32 mouse cellular contexts compared by ENCODE assay signal in genomic region chr8:3687537-3687936, GRCm38 (mm10). TPM values are rescaled to one million over a fixed set of nuclear protein-coding genes. Genes with fewer than 3 reads are reported as not detected.
DNase-seq lines count a peak whose midpoint lies in the region; ATAC-seq and TF ChIP-seq lines count a peak whose summit lies in the region.
"Had no signal": no experiment of that assay in that cellular context is flagged by ENCODE, and none has a peak within 500 bp of the region (broad histone marks: within the 10 kb centered on the region; RNA-seq: fewer than 3 reads in every experiment).

No protein-coding gene starts in this region.

- DNase-seq in forebrain, embryonic 11.5 days (ENCODE audit: low spot score): peak; percentile 40
- DNase-seq in forebrain, embryonic 14.5 days (ENCODE audit: low spot score): no peak
- DNase-seq in liver, postnatal 0 days: no peak
- no peak for DNase-seq in hindbrain, embryonic 10.5 days (ENCODE audit: low spot score)
- DNase-seq in left cerebral cortex, adult 11 months (ENCODE audit: low spot score): no peak
- DNase-seq: adrenal gland, adult 8-10 months; cerebellum, adult 8-10 months; gastrocnemius, adult 2 months; lung, embryonic 14.5 days; lung, postnatal 36 days; thymus, adult 18-20 months; thymus, postnatal 36 days had no signal

- TF ChIP-seq EP300 in liver, postnatal 0 days (IDR thresholded peaks at IDR 0.05; ENCODE audit: low read depth): no peak

- no peak overlapping the region for H3K9ac ChIP-seq in forebrain, embryonic 11.5 days (ENCODE audit: low read length)
- no peak overlapping the region for H3K9ac ChIP-seq in forebrain, embryonic 14.5 days (ENCODE audit: low read length)
- no peak overlapping the region for H3K9ac ChIP-seq in liver, postnatal 0 days (replicated peaks)
- no peak overlapping the region for H3K9ac ChIP-seq in liver, embryonic 12.5 days
- H3K9ac ChIP-seq: lung, embryonic 14.5 days; neural tube, embryonic 15.5 days had no signal

- no peak overlapping the region for H3K4me2 ChIP-seq in forebrain, embryonic 11.5 days (ENCODE audit: low read depth, low read length, severe bottlenecking)
- no peak overlapping the region for H3K4me2 ChIP-seq in forebrain, embryonic 14.5 days (ENCODE audit: low read length)
- H3K4me2 ChIP-seq in liver, postnatal 0 days (ENCODE audit: low read depth, low read length): no peak overlapping the region
- no peak overlapping the region for H3K4me2 ChIP-seq in liver, embryonic 12.5 days
- H3K4me2 ChIP-seq: heart, embryonic 11.5 days; liver, embryonic 11.5 days; lung, embryonic 14.5 days; midbrain, embryonic 11.5 days; neural tube, embryonic 15.5 days had no signal

- 85% methylated on average over 6 of the region's 6 CpGs for WGBS in forebrain, embryonic 11.5 days
- 81% methylated on average over 6 of the region's 6 CpGs for WGBS in forebrain, embryonic 14.5 days
- WGBS in liver, postnatal 0 days (ENCODE audit: insufficient replicate concordance): 61% methylated on average over 6 of the region's 6 CpGs
- 51% methylated on average over 6 of the region's 6 CpGs for WGBS in liver, embryonic 12.5 days (ENCODE audit: insufficient replicate concordance)
- WGBS in hindbrain, embryonic 10.5 days: 83% methylated on average over 6 of the region's 6 CpGs

- peak; percentile 38 for TF ChIP-seq CTCF in liver, postnatal 0 days (IDR thresholded peaks at IDR 0.05; ENCODE audit: low read depth)

- no peaks in the 10 kb centered on the region for H3K9me3 ChIP-seq in forebrain, embryonic 11.5 days (ENCODE audit: control insufficient read depth, low read length)
- H3K9me3 ChIP-seq in forebrain, embryonic 14.5 days (replicated peaks; ENCODE audit: control insufficient read depth, low read length): no peaks in the 10 kb centered on the region
- H3K9me3 ChIP-seq in liver, postnatal 0 days (ENCODE audit: low read length): no peaks in the 10 kb centered on the region
- no peaks in the 10 kb centered on the region for H3K9me3 ChIP-seq in liver, embryonic 12.5 days (replicated peaks)
- H3K9me3 ChIP-seq in hindbrain, embryonic 10.5 days: no peaks in the 10 kb centered on the region; the same call in 1 of the 2 replicates
- H3K9me3 ChIP-seq: embryonic facial prominence, embryonic 10.5 days; G1E; neural tube, embryonic 15.5 days had no signal

- H3K27me3 ChIP-seq in forebrain, embryonic 11.5 days (ENCODE audit: control insufficient read depth, insufficient read depth, low read length): no peaks in the 10 kb centered on the region
- H3K27me3 ChIP-seq in forebrain, embryonic 14.5 days (replicated peaks; ENCODE audit: control insufficient read depth, insufficient read depth, low read length): no peaks in the 10 kb centered on the region
- no peaks in the 10 kb centered on the region for H3K27me3 ChIP-seq in liver, postnatal 0 days (ENCODE audit: insufficient read depth, low read length)
- 0 out of 2 replicates have a peak, but pooled peaks cover 12% of the 10 kb centered on the region for H3K27me3 ChIP-seq in liver, embryonic 12.5 days (replicated peaks)
- no peaks in the 10 kb centered on the region for H3K27me3 ChIP-seq in hindbrain, embryonic 10.5 days (ENCODE audit: insufficient read depth, poor library complexity, severe bottlenecking)
- H3K27me3 ChIP-seq: neural tube, embryonic 15.5 days had no signal

- H3K4me1 ChIP-seq in forebrain, embryonic 11.5 days (replicated peaks; ENCODE audit: control insufficient read depth, insufficient read depth, low read length): no peaks in the 10 kb centered on the region
- H3K4me1 ChIP-seq in forebrain, embryonic 14.5 days (ENCODE audit: control insufficient read depth, insufficient read depth, low read length): no peaks in the 10 kb centered on the region
- no peaks in the 10 kb centered on the region for H3K4me1 ChIP-seq in liver, postnatal 0 days (ENCODE audit: insufficient read depth)
- no peaks in the 10 kb centered on the region for H3K4me1 ChIP-seq in liver, embryonic 12.5 days
- H3K4me1 ChIP-seq in hindbrain, embryonic 10.5 days (replicated peaks): no peaks in the 10 kb centered on the region
- H3K4me1 ChIP-seq: embryonic facial prominence, embryonic 10.5 days; neural tube, embryonic 15.5 days had no signal

- ATAC-seq in forebrain, embryonic 11.5 days (replicated peaks; ENCODE audit: low FRiP score): no peak
- ATAC-seq in forebrain, embryonic 14.5 days: no peak
- ATAC-seq in liver, postnatal 0 days: no peak
- ATAC-seq in liver, embryonic 12.5 days: no peak
- ATAC-seq in common myeloid progenitor, adult 5-6 weeks (replicated peaks; ENCODE audit: low read depth, poor library complexity, severe bottlenecking): peak; percentile 57
- ATAC-seq in neutrophil, adult 5-6 weeks (ENCODE audit: extremely low read depth, insufficient number of reproducible peaks, low FRiP score, poor library complexity, severe bottlenecking): peak; percentile 34; the same call in 1 of the 2 replicates
- ATAC-seq: activated CD4-positive, CD25-positive, alpha-beta regulatory T cell, adult 4 months; hindbrain, embryonic 16.5 days; intestine, embryonic 16.5 days had no signal

- no peaks in the 10 kb centered on the region for H3K36me3 ChIP-seq in forebrain, embryonic 11.5 days (ENCODE audit: control insufficient read depth, insufficient read depth, low read length)
- no peaks in the 10 kb centered on the region for H3K36me3 ChIP-seq in forebrain, embryonic 14.5 days (ENCODE audit: control insufficient read depth, insufficient read depth, low read length)
- no peaks in the 10 kb centered on the region for H3K36me3 ChIP-seq in liver, postnatal 0 days (replicated peaks; ENCODE audit: insufficient read depth, low read length)
- no peaks in the 10 kb centered on the region for H3K36me3 ChIP-seq in liver, embryonic 12.5 days
- H3K36me3 ChIP-seq in hindbrain, embryonic 10.5 days: peaks cover 5% of the 10 kb centered on the region
- H3K36me3 ChIP-seq: neural tube, embryonic 15.5 days had no signal

- H3K27ac ChIP-seq in forebrain, embryonic 11.5 days (ENCODE audit: low read depth, low read length): no peak overlapping the region
- H3K27ac ChIP-seq in forebrain, embryonic 14.5 days (ENCODE audit: low read depth, low read length): no peak overlapping the region
- H3K27ac ChIP-seq in liver, postnatal 0 days (ENCODE audit: low read depth): no peak overlapping the region
- no peak overlapping the region for H3K27ac ChIP-seq in liver, embryonic 12.5 days
- no peak overlapping the region for H3K27ac ChIP-seq in hindbrain, embryonic 10.5 days
- H3K27ac ChIP-seq: embryonic facial prominence, embryonic 10.5 days; gastrocnemius, adult 2 months; kidney, postnatal 0 days; neural tube, embryonic 15.5 days had no signal

- no peak overlapping the region for H3K4me3 ChIP-seq in forebrain, embryonic 11.5 days (ENCODE audit: low read depth, low read length)
- H3K4me3 ChIP-seq in forebrain, embryonic 14.5 days (ENCODE audit: low read depth, low read length): no peak overlapping the region
- no peak overlapping the region for H3K4me3 ChIP-seq in liver, postnatal 0 days (ENCODE audit: low read depth, low read length)
- no peak overlapping the region for H3K4me3 ChIP-seq in liver, embryonic 12.5 days
- no peak overlapping the region for H3K4me3 ChIP-seq in hindbrain, embryonic 10.5 days
- H3K4me3 ChIP-seq: embryonic facial prominence, embryonic 10.5 days; gastrocnemius, adult 2 months; neural tube, embryonic 15.5 days had no signal

RNA-seq across cellular contexts. Expression of gene Fcer2a, which starts 6.4 kb away (rescaled TPM):
- 0.16 and 0.24 TPM in 2 replicates for polyA plus RNA-seq in forebrain, embryonic 11.5 days (2014; fragmentation: Nextera tagmentation; extraction: Ambion mirVana)
- polyA plus RNA-seq in forebrain, embryonic 14.5 days (2014; fragmentation: Nextera tagmentation; extraction: Ambion mirVana): 0.08 and 0.15 TPM in 2 replicates
- 0.05 and 0.06 TPM in 2 replicates for polyA plus RNA-seq in liver, postnatal 0 days (2015; fragmentation: Nextera tagmentation; extraction: Ambion mirVana)
- 0.07 TPM in 1 of 2 replicates, not detected in the other for polyA plus RNA-seq in liver, embryonic 12.5 days (2016; fragmentation: Nextera tagmentation; extraction: Ambion mirVana)
- total RNA-seq in common myeloid progenitor, adult 5-6 weeks (2017): not detected in 2 replicates
- total RNA-seq in neutrophil, adult 5-6 weeks (2017): 390 and 391 TPM in 2 replicates
- 0.22 and 0.31 TPM in 2 replicates for polyA plus RNA-seq in hindbrain, embryonic 10.5 days (2016; fragmentation: Nextera tagmentation; extraction: Ambion mirVana)
- total RNA-seq: G1E; gastrocnemius, adult 2 months; hematopoietic stem cell, adult 5-6 weeks; layer of hippocampus, postnatal 14 days; left cerebral cortex, postnatal 10 days had no signal
- polyA plus RNA-seq: brain, embryonic 14.5 days; G1E had no signal

RNA-seq across cellular contexts. Expression of gene Trappc5, which starts 11.4 kb away (rescaled TPM):
- 34.3 and 42.9 TPM in 2 replicates for polyA plus RNA-seq in forebrain, embryonic 11.5 days (2014; fragmentation: Nextera tagmentation; extraction: Ambion mirVana)
- polyA plus RNA-seq in forebrain, embryonic 14.5 days (2014; fragmentation: Nextera tagmentation; extraction: Ambion mirVana): 51.8 and 52.1 TPM in 2 replicates
- polyA plus RNA-seq in liver, postnatal 0 days (2015; fragmentation: Nextera tagmentation; extraction: Ambion mirVana): 16.6 and 16.9 TPM in 2 replicates
- polyA plus RNA-seq in liver, embryonic 12.5 days (2016; fragmentation: Nextera tagmentation; extraction: Ambion mirVana): 22.1 and 22.8 TPM in 2 replicates
- total RNA-seq in common myeloid progenitor, adult 5-6 weeks (2017): 34.9 and 42.9 TPM in 2 replicates
- total RNA-seq in neutrophil, adult 5-6 weeks (2017): 41.5 and 45.5 TPM in 2 replicates
- polyA plus RNA-seq in hindbrain, embryonic 10.5 days (2016; fragmentation: Nextera tagmentation; extraction: Ambion mirVana): 44.7 and 45.3 TPM in 2 replicates

RNA-seq across cellular contexts. Expression of gene Fcor, which starts 15.4 kb away (rescaled TPM):
- 9.3 and 12.1 TPM in 2 replicates for polyA plus RNA-seq in forebrain, embryonic 11.5 days (2014; fragmentation: Nextera tagmentation; extraction: Ambion mirVana)
- 13.1 and 13.2 TPM in 2 replicates for polyA plus RNA-seq in forebrain, embryonic 14.5 days (2014; fragmentation: Nextera tagmentation; extraction: Ambion mirVana)
- 2.7 and 3.4 TPM in 2 replicates for polyA plus RNA-seq in liver, postnatal 0 days (2015; fragmentation: Nextera tagmentation; extraction: Ambion mirVana)
- 2.8 and 3.2 TPM in 2 replicates for polyA plus RNA-seq in liver, embryonic 12.5 days (2016; fragmentation: Nextera tagmentation; extraction: Ambion mirVana)
- 0.87 and 1.4 TPM in 2 replicates for total RNA-seq in common myeloid progenitor, adult 5-6 weeks (2017)
- not detected in 2 replicates for total RNA-seq in neutrophil, adult 5-6 weeks (2017)
- 9.5 and 9.6 TPM in 2 replicates for polyA plus RNA-seq in hindbrain, embryonic 10.5 days (2016; fragmentation: Nextera tagmentation; extraction: Ambion mirVana)
- total RNA-seq: G1E; gastrocnemius, adult 2 months; hematopoietic stem cell, adult 5-6 weeks had no signal
- polyA plus RNA-seq: activated CD4-positive, CD25-positive, alpha-beta regulatory T cell, adult 4 months; G1E; small intestine, adult 2 months had no signal

RNA-seq across cellular contexts. Expression of gene Mcemp1, which starts 22.0 kb away (rescaled TPM):
- polyA plus RNA-seq in forebrain, embryonic 11.5 days (2014; fragmentation: Nextera tagmentation; extraction: Ambion mirVana): 0.29 TPM in 1 of 2 replicates, not detected in the other
- polyA plus RNA-seq in forebrain, embryonic 14.5 days (2014; fragmentation: Nextera tagmentation; extraction: Ambion mirVana): 0.23 TPM in 1 of 2 replicates, not detected in the other
- polyA plus RNA-seq in liver, postnatal 0 days (2015; fragmentation: Nextera tagmentation; extraction: Ambion mirVana): 11.9 and 12.8 TPM in 2 replicates
- 0.91 and 0.97 TPM in 2 replicates for polyA plus RNA-seq in liver, embryonic 12.5 days (2016; fragmentation: Nextera tagmentation; extraction: Ambion mirVana)
- 0.27 and 0.68 TPM in 2 replicates for total RNA-seq in common myeloid progenitor, adult 5-6 weeks (2017)
- total RNA-seq in neutrophil, adult 5-6 weeks (2017): 214 and 229 TPM in 2 replicates
- polyA plus RNA-seq in hindbrain, embryonic 10.5 days (2016; fragmentation: Nextera tagmentation; extraction: Ambion mirVana): 0.14 and 0.17 TPM in 2 replicates
- total RNA-seq: gastrocnemius, adult 2 months had no signal
- polyA plus RNA-seq: G1E; heart, embryonic 11.5 days had no signal

RNA-seq across cellular contexts. Expression of gene Retn, which starts 32.0 kb away (rescaled TPM):
- polyA plus RNA-seq in forebrain, embryonic 11.5 days (2014; fragmentation: Nextera tagmentation; extraction: Ambion mirVana): 0.41 and 0.68 TPM in 2 replicates
- 0.26 and 0.32 TPM in 2 replicates for polyA plus RNA-seq in forebrain, embryonic 14.5 days (2014; fragmentation: Nextera tagmentation; extraction: Ambion mirVana)
- polyA plus RNA-seq in liver, postnatal 0 days (2015; fragmentation: Nextera tagmentation; extraction: Ambion mirVana): not detected in 2 replicates
- 0.14 and 0.20 TPM in 2 replicates for polyA plus RNA-seq in liver, embryonic 12.5 days (2016; fragmentation: Nextera tagmentation; extraction: Ambion mirVana)
- total RNA-seq in common myeloid progenitor, adult 5-6 weeks (2017): not detected in 2 replicates
- total RNA-seq in neutrophil, adult 5-6 weeks (2017): 16.1 and 19.3 TPM in 2 replicates
- polyA plus RNA-seq in hindbrain, embryonic 10.5 days (2016; fragmentation: Nextera tagmentation; extraction: Ambion mirVana): 0.37 and 0.55 TPM in 2 replicates
- total RNA-seq: G1E; hematopoietic stem cell, adult 5-6 weeks had no signal
- polyA plus RNA-seq: activated CD4-positive, CD25-positive, alpha-beta regulatory T cell, adult 4 months; G1E; heart, embryonic 11.5 days; heart, postnatal 0 days; intestine, embryonic 16.5 days; limb, embryonic 11.5 days; lung, embryonic 14.5 days had no signal

Comparison
In these comparisons a context has a peak if more than half of its experiments do, and no peak if none do; other contexts are left out.
1. ATAC-seq: peak in common myeloid progenitor, adult 5-6 weeks (single experiment) and neutrophil, adult 5-6 weeks (single experiment); none in forebrain, embryonic 11.5 days (single experiment), forebrain, embryonic 14.5 days (single experiment), liver, postnatal 0 days (single experiment) and liver, embryonic 12.5 days (single experiment).